Mouse (Mus musculus) left cerebral cortex, adult 9 months (tissue): ENCODE measurements around the gene Fermt2.
"Not testable (repeated sequence)": the region's sequence is repeated elsewhere in the genome, so short reads cannot be mapped to it uniquely, and the experiment has no call there.

ENCODE experiments used
- DNase-seq, 2 experiments: peaks; one replicate each; pipeline ENCODE4 v3.0.0; 2022; ENCODE audit warnings: low spot score in 2 of 2

The Fermt2 gene

DNA sequence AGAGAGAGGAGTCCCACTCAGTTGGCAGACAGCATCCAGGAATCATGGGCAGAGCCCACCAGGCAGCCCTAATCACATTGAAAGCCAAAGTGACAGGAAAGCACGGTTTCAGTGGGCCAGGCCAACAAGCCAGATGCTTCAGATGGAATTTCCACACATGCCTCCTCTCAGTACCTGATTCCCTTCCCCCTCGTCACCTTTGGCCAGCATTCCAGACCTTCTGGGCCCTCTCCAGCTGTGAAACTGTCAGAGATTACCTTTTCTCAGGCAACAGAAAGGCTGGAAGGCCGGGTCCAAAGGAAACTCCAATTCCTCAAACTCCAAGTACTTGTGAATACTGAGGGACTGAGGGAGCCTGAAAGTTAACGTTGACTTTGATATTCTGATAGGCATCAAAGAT lies 19.1 kb downstream of the Fermt2 start:
- DNase-seq: no peak

DNA sequence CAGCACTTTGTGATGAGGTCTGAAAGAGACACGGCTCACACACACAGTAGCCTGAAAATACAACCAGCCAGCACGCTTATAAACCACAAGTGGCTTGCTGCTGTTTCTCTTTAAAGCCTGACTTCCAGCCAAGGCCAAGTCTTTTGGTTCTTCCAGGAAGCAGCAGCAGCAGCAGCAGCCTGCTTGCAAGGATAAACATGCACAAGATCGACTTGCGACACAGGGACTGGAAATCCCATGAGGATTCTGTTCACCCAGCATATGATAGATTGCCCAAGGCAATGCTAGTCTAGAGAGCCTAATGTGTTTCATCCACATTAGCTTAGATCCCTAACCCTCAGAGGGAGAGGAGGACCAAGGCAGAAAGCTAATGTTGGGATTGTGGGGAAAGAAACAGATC lies 22.0 kb downstream of the Fermt2 start:
- DNase-seq: no peak

DNA sequence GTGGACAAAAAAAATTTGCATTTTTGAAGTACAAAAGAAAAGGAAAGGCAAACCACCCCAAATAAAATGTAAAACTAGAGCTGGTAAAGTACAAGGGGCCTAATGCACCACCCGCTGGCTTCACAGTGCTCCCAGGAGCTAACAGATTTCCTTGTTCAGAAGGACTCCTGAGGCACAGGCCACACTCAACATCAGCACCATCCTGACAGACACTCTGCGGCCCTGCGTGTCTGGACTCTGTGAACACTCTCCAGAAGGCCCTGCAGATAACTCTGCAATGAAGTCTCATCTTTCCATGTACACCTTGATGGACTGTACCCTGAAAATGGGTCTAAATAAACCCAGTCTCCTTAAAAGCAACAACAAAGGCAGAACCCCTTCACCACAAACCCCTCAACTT lies 22.5 kb downstream of the Fermt2 start:
- no peak for DNase-seq

DNA sequence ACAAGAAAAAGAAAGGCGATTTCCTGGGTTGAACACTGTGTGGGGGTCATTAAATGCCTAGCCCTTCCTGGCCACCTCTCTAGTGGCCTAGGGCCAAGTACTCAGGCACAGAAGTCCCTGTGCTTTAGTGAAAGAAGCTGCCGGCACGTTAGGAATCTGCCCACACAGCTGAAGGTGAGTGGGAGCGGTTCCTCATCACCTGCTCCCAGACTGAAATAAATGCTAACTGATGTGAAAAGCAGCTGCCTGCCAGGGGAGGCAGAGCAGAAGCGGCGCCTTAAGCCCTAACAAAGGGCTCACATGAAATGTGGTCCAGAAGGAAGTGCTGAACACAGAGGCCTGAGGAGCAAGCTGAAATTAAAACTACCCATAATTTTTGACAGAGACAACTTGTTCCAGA lies 22.9 kb downstream of the Fermt2 start:
- peak in 1 of 2 experiments; percentile 37 for DNase-seq

DNA sequence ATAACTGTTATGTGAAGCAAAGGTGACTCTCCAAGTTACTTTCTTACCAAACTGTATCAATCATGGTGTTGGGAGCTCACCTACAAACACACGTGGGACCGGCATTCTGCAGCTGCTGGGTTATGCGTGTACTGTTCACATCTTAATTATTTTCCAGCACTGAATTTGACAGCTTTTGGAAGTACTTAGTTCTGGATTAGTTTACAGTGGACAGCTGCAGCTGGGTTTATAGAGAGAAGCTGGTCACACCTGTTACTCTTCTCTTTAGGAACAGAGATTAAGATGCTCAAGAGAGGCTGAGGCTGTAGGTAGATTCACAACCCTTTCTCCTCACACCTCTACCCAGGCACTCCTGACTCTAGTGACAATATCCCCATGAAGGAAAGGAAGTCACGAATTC lies 23.8 kb downstream of the Fermt2 start:
- no peak for DNase-seq

DNA sequence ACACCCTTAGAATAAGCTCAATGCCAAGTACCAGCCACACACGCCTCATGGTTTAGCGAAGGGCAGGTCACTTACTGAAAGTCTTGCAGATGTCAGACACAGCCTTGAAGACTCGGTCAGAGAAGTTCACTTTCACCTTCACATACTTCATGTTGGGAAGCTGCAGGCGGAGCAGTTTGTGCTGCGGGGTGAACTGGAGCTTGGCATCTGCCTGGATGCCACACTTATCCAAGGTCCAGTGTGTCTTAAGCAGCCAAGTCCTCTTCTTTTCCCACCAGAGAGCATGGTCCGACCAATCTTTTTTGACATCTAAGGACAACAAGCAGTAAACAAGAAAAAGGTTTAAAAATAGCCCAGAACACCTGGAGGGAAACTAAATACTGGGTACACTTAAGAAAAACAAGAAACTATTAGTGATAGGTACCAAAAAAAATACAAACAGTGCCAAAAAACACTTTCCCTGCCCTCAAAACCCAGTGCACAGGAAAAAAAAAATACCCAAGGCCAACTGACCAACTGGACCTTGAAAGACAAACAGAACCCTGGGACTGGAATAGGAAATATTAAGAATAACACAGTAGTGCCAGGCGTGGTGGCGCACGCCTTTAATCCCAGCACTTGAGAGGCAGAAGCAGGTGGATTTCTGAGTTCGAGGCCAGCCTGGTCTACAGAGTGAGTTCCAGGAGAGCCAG lies 25.4 kb downstream of the Fermt2 start:
- DNase-seq: no peak

DNA sequence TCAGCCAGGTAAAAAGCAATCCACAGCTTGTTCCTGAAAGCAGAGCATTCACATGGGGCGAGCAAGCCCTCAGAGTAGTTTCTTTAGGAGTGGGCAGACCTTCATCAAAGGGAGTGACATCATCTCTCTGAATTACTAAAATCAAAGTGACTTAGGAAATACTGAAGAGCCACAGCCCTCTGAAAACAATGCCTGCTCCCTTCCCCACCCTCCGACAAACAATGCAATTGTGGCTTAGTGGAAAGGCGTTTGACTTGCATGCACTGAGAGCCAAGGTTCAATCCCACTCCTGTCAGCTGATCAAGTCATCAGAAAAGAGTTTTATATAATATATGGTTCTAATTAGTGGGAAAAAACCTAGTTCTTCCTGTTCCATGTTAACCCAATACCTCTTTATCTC lies 26.0 kb downstream of the Fermt2 start:
- no peak for DNase-seq

DNA sequence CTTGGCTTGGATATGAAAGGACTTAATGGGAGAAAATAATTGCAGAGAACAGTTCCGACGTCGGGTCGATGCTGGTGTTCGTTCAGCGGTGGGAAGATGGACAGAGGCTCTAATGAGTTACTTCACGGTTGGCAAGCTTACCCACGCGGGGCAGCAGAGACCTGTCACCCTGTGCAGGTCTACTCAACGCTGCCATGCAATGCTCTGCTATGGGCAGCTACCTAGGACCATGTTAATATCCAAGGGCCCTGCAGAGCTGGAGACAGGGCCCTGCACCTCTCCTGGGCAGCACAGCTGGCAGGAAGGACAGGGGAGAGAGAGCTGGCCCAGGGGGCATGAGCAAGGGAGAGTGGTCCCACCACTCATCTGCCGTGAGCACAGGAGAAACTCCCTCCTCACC lies 29.9 kb downstream of the Fermt2 start:
- DNase-seq: no peak

DNA sequence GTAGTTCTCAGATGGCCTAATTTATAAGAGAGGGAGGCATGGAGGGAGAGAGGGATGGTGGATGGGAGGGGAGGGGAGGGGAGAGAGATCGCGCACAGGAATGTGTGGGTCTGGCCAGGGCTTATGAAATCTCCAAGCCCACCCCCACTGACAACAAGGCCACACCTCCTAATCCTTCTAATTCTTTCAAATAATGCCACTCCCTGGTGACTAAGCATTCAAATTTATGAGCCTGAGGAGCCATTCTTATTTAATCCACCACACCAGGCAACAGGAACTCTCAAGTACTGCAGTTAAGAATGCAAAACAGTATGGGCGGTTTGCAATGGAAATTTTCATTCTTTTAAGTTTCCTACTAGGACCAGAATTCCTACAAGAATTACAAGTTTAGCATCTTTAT lies 32.8 kb downstream of the Fermt2 start:
- no peak for DNase-seq

DNA sequence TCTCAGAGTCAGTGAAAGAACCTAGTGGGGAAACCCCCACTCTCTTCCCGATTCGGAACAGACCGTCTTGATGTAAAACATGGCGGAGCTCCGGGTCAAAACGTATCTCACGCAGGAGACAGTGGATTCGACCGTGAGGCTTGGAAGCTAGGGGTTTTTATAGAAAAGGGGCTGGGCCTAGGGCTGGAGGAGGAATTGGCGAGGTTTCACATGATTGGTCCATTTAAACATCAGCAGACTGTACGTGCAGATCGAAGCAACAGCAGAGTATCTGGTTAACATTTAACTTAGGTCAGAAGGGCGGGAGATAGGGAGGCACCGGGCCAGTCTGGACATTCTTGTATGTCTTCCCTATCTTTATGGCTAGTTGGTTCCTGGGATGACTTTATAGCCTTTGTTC lies 34.1 kb downstream of the Fermt2 start:
- DNase-seq: not testable (repeated sequence)

DNA sequence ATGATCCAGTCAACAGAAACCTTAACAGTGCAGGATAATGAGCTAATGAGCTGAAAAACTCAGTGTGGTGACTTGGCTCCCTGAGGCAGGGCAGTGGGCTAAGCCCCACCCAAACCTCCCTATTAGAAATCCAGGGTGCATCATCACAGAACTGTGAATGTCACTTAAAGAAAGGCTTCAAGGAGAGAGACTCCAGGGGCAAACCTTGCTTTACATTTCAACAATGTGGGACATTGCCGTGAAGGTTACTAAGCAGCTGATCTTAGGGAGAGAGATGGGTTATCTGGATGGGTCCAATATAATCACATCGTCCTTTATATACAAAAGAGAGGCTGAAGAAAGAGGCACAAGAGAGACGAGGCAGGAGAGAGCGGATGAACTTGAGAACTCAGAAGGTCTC lies 36.0 kb downstream of the Fermt2 start:
- DNase-seq: no peak

DNA sequence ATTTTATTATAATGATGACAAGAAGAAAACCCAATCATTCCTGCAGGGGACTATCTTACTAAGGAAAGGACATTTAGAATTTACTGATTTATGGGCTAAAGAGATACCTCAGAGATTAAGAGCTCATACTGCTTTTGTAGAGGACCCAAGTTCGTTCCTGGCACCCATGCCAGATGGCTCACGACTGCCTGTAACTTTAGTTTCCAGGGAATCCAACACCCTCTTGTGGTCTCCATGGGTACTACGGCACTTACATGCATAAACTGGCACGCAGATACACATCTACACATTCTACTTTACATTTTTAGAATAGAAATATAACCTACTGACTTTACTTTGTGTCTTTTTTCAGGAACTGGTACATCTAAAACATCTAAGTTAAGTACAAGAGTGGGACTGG lies 37.2 kb downstream of the Fermt2 start:
- no peak for DNase-seq

DNA sequence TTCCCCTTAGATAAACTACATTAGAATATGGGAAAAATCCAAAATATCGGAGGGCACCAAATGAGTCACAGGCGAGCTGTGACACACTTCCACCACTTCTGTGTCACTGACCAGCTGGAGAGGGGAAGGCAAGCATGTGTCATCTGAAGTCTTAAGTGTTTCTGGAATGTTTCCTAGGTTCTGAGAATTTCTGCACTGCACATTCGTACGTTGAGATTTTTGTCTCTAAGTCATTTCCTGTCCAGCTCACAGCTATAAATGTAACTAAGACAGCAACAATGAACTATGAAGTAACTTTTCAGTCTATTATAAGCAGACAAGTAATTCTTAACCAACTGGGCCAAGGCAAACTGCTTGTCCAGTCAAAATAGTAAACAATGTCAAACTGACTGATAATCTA lies 37.9 kb downstream of the Fermt2 start:
- DNase-seq: no peak

DNA sequence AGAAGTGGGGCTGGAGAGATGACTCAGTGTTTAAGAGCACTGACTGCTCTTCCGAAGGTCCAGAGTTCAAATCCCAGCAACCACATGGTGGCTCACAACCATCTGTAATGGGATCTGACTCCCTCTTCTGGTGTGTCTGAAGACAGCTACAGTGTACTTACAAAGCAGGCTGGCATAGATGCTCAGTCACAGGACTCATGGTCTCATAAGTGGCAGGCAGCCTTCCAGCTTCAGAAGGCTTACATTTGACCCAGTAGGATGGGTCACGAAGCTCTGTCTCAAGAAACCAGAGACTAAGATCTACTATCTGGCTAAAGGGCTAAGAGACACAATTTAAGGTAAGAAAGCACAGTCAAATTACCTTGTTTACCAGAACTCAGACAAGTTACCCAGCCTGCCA lies 42.7 kb downstream of the Fermt2 start:
- not testable (repeated sequence) for DNase-seq

DNA sequence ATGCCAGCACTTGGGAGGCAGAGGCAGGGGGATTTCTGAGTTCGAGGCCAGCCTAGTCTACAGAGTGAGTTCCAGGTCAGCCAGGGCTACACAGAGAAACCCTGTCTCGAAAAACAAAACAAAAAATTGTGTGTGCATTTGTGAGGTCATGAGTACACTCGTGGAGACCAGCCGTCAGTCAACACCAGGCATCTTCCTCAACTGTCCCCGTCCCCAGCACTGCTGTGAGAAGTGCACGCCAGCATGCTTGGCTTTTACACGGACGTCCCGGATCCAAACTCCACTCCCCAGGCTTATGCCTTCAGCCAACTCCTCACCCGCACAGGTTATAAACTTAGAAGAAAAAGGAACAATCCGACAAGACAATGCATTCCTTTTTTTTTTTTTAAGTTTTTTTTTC lies 46.6 kb downstream of the Fermt2 start:
- not testable (repeated sequence) for DNase-seq

DNA sequence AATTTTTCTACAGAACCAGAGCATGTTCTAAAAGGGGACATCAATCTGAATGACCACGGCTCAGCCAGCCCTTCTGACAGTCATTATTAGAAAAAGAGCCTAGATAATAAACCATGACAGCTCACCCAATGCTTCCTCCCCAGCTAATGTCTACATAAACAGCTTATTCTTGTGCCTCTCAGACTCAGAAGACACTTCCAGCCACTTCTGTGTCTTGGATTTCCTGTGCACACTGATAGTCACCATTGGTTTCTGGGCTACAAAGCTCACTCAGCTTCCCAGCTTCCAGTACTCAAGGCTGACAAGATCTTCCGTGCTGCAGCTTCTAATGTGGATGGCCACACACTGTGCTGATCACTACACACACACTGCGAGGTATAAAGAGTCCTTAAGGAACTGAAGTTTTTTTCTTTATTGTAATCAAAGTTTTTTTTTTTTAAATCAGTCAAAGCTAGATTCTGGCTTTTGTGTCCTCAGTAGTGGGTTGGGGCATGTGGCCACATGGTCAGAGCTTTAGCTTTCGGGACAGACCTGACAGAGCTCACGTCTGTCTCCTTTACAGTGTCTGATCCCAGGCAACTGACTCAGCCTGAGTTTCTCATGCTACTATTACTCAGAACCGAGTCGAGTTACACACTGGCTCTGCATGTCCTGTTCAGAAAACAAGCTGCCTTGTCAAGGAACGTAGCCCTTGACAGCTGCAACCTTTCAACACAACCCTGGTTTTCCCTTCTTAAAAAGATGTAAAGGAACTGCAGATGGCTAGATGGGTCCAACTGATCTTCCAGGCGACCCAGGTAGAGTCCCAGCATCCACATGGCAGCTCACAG lies 50.7 kb downstream of the Fermt2 start:
- no peak for DNase-seq

DNA sequence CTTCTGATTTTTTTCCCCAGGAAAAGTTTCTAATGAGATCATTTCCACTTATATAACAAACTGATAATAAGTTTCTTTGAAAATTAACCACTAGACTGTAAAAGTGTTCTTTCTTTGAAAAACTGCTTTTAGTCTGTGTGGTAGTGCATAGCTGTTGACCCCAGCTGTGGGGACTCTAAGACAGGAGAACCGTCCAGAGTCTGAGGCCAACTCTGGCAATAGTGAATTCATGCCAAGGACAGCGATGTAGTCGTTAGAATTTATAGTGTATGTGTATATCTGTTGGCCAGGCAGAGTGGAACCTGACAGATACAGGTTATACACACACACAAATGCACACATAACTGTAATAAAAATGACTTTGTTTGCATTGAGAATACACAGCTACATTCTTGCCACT lies 51.4 kb downstream of the Fermt2 start:
- DNase-seq: no peak

DNA sequence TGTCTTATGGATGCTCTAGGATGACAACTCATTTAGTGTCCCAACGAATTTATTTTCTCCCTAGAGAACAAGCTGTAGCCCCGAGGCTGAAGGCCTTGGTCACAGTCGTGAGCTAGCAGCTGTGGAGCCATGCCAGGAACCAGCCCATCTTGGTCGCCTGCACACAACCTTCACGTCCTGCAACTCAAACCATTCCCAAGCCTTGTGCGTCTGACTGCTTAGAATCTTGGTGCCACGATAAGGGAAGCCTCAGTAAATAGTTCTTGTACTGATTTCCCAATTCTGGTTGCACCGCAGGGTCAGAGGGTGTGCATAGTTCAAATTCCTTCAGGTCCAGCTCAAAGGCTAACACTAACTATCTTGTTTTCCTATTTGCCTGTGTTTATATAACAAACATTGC lies 52.3 kb downstream of the Fermt2 start:
- DNase-seq: no peak

DNA sequence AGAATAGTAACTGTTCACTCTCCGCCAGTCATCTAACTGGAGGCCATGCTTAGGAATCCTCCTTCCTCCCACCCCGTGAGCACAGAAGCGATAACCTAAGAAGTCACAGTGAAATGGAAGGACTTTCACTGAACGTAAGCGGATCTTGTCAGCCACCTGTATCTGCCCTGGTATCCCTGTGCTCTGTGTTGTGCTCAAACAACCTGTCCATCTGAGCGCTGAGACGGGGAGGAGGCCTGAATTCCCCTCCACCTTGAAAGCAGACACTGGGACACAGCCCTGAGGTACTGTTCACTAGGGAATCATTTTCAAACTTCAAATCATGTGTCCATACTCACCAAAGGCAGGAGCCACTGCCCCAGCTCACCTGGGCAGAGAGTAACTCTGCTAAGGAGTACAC lies 52.9 kb downstream of the Fermt2 start:
- no peak for DNase-seq

DNA sequence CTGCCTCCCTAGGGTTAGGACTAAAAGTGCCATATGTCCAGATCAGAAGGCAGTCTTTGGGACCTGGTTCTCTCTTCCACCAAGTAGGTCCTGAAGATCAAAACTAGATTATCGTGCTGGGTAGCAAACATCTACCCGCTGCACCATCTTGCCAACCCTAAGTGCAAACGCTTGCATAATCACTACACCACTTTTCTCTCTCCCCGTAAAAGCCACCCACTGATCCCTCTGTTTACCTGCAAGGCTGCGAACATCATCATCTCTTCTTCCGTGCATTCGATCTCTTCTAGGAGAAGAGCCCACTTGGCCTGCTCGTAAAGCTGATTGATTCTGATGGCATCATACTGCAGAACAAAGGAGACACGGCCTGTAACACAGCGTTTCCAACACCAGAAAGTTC lies 57.4 kb downstream of the Fermt2 start:
- DNase-seq: no peak

DNA sequence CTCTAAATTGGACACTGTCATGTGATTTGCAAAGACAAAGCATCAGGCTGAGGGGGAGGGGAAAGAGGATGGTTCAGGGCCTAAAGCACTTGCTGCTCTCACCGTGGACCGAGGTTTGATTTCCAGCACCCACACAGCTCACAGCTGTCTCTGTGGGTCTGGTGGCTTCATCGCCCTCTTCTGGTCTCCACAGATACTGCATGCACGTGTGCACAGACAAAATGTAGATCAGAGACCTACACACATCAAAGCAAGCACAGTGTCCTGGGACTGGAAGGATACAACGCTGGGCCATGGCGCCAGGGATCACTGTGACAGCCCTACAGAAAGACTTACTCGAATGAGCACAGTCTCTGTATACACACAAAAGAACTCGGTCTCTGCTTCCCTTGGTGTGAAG lies 60.5 kb downstream of the Fermt2 start:
- DNase-seq: no peak

DNA sequence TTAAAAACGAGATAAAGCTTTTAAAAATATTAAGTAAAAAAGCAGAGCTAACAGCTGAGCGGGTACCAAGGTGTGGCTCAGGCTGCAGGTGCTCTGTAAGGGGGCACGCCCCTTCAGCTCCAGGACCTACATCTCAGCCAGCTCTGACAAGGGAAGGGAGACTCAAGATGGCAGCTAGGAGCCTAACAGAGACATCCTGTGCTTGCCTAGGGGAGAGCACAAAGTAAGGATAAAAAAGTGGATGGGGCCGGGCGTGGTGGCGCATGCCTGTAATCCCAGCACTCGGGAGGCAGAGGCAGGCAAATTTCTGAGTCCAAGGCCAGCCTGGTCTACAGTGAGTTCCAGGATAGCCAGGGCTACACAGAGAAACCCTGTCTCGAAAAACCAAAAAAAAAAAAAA lies 63.5 kb downstream of the Fermt2 start:
- not testable (repeated sequence) for DNase-seq
